In the genomic region with DNA sequence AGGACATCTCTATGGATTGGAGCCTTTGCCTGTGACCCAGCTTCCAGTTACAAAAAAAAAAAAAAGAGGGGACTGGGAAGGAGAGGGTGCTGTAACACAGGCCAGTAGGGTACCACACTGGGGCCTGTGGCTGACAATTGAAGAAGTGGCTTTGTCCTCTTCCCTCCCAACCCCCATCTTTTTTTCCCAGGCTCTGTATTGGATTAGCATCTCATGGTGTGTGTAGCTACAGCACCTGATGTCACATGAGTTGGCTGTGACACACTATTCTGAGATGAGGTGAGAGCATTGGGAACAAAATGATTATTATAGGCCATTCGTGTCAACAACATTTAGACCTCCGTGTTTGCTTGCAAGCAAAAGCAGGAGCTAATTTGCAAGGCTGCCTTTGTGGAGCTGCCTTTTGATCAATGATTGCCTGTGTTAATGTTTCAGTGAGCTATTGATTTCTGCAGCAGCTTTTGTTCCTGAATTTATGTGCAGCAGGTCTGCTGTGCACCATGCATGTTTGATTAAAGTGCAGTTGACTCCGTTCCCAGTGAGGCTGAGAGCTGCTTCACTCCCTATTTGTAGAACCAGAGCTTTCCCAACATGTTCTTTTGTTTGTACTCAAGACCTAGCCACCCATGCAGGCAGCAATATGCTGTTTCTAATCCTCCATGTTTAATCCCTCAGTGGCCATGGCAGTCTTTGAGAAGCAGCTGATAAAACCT, we compare ENCODE assay signal across 12 mouse cellular contexts. TPM values are rescaled to one million over a fixed set of nuclear protein-coding genes. Genes with fewer than 3 reads are reported as not detected.
DNase-seq lines count a peak whose midpoint lies in the region; ATAC-seq and TF ChIP-seq lines count a peak whose summit lies in the region.
"Had no signal": no experiment of that assay in that cellular context is flagged by ENCODE, and none has a peak within 500 bp of the region (broad histone marks: within the 10 kb centered on the region; RNA-seq: fewer than 3 reads in every experiment).

No protein-coding gene starts in this region.

- H3K36me3 ChIP-seq in kidney, embryonic 15.5 days, result peaks cover 40% of the 10 kb centered on the region
- no peaks in the 10 kb centered on the region for H3K36me3 ChIP-seq in forebrain, embryonic 16.5 days (ENCODE audit: control insufficient read depth, insufficient read depth)
- peaks cover 7% of the 10 kb centered on the region; the same call in 1 of the 2 replicates for H3K36me3 ChIP-seq in midbrain, embryonic 14.5 days (ENCODE audit: control insufficient read depth, insufficient read depth, low read length)

- DNase-seq in kidney, postnatal 14 days, result no peak
- peak; percentile 93 for DNase-seq in brain, embryonic 14.5 days (ENCODE audit: low read depth)
- peak; percentile 72 for DNase-seq in midbrain, embryonic 14.5 days
- DNase-seq in heart, adult 9 months (ENCODE audit: low spot score in 2 of 2), result no peak
- DNase-seq in spleen, postnatal 10 days (ENCODE audit: low spot score in 2 of 2), result no peak
- DNase-seq: kidney, adult 18-20 months had no signal

- H3K27ac ChIP-seq in kidney, embryonic 15.5 days, result peak overlapping the region; percentile 57; the same call in 1 of the 2 replicates
- H3K27ac ChIP-seq in forebrain, embryonic 16.5 days (ENCODE audit: low read length), result peak overlapping the region; percentile 67
- H3K27ac ChIP-seq in midbrain, embryonic 14.5 days (replicated peaks; ENCODE audit: low read depth, low read length), result peak overlapping the region; percentile 82

- no peak for TF ChIP-seq POLR2A in brain, embryonic 14.5 days (IDR thresholded peaks at IDR 0.05; ENCODE audit: borderline replicate concordance, extremely low read depth, insufficient read depth, insufficient read length, poor library complexity, severe bottlenecking)

- H3K4me3 ChIP-seq in kidney, embryonic 15.5 days (replicated peaks), result no peak overlapping the region
- no peak overlapping the region for H3K4me3 ChIP-seq in forebrain, embryonic 16.5 days (replicated peaks; ENCODE audit: low read length)
- no peak overlapping the region for H3K4me3 ChIP-seq in midbrain, embryonic 14.5 days (replicated peaks; ENCODE audit: low read depth, low read length)

- 50% methylated on average over 3 of the region's 3 CpGs for WGBS in kidney, embryonic 15.5 days
- WGBS in forebrain, embryonic 16.5 days, result 0% methylated on average over 3 of the region's 3 CpGs
- WGBS in midbrain, embryonic 14.5 days, result 7% methylated on average over 3 of the region's 3 CpGs

- H3K9me3 ChIP-seq in kidney, embryonic 15.5 days (replicated peaks), result no peaks in the 10 kb centered on the region
- H3K9me3 ChIP-seq in forebrain, embryonic 16.5 days (ENCODE audit: control insufficient read depth, low read length), result no peaks in the 10 kb centered on the region
- no peaks in the 10 kb centered on the region for H3K9me3 ChIP-seq in midbrain, embryonic 14.5 days (ENCODE audit: control insufficient read depth, low read length)

- no peak for ATAC-seq in kidney, embryonic 15.5 days (replicated peaks; ENCODE audit: low FRiP score)
- peak; percentile 78 for ATAC-seq in forebrain, embryonic 16.5 days
- ATAC-seq in midbrain, embryonic 14.5 days (ENCODE audit: low FRiP score, low TSS enrichment), result peak; percentile 68; the same call in 1 of the 2 replicates
- ATAC-seq in monocyte, adult 5-6 weeks (replicated peaks; ENCODE audit: insufficient number of reproducible peaks, low FRiP score, low TSS enrichment, poor library complexity, severe bottlenecking), result no peak
- ATAC-seq: Patski had no signal

- H3K27me3 ChIP-seq in kidney, embryonic 15.5 days, result no peaks in the 10 kb centered on the region
- H3K27me3 ChIP-seq in forebrain, embryonic 16.5 days (replicated peaks; ENCODE audit: control insufficient read depth, insufficient read depth, low read length), result no peaks in the 10 kb centered on the region
- H3K27me3 ChIP-seq in midbrain, embryonic 14.5 days (ENCODE audit: control insufficient read depth, insufficient read depth, low read length), result no peaks in the 10 kb centered on the region
- H3K27me3 ChIP-seq: Patski had no signal

- no peak overlapping the region for H3K4me2 ChIP-seq in kidney, embryonic 15.5 days
- H3K4me2 ChIP-seq in forebrain, embryonic 16.5 days (ENCODE audit: low read length), result no peak overlapping the region
- H3K4me2 ChIP-seq in midbrain, embryonic 14.5 days (ENCODE audit: low read length), result peak overlapping the region; percentile 25; the same call in 1 of the 2 replicates

- no peak overlapping the region for H3K9ac ChIP-seq in kidney, embryonic 15.5 days
- H3K9ac ChIP-seq in forebrain, embryonic 16.5 days (replicated peaks; ENCODE audit: low read depth, low read length), result no peak overlapping the region
- 0 out of 2 replicates have a peak overlapping the region, but pooled peaks have one; percentile 16 for H3K9ac ChIP-seq in midbrain, embryonic 14.5 days (replicated peaks; ENCODE audit: low read length)

- H3K4me1 ChIP-seq in kidney, embryonic 15.5 days, result peaks cover 13% of the 10 kb centered on the region
- H3K4me1 ChIP-seq in forebrain, embryonic 16.5 days (replicated peaks; ENCODE audit: control insufficient read depth, insufficient read depth, low read length), result peaks cover 17% of the 10 kb centered on the region
- H3K4me1 ChIP-seq in midbrain, embryonic 14.5 days (ENCODE audit: control insufficient read depth, insufficient read depth, low read length), result peaks cover 36% of the 10 kb centered on the region

- TF ChIP-seq CTCF in brain, embryonic 14.5 days (IDR thresholded peaks at IDR 0.05; ENCODE audit: borderline replicate concordance, extremely low read depth, insufficient read depth, insufficient read length), result no peak

RNA-seq across cellular contexts. Expression of a gene that starts 45.4 kb away (rescaled TPM):
- polyA plus RNA-seq in kidney, embryonic 15.5 days (2015; fragmentation: Nextera tagmentation; extraction: Ambion mirVana), result 0.28 and 0.30 TPM in 2 replicates
- polyA plus RNA-seq in brain, embryonic 14.5 days (2012; rRNA removed), result 23.0 and 27.7 TPM in 2 replicates
- 19.3 and 25.8 TPM in 2 replicates for polyA plus RNA-seq in forebrain, embryonic 16.5 days (2015; fragmentation: Nextera tagmentation; extraction: Ambion mirVana)
- 28.0 and 29.3 TPM in 2 replicates for polyA plus RNA-seq in midbrain, embryonic 14.5 days (2014; fragmentation: Nextera tagmentation; extraction: Ambion mirVana)
- total RNA-seq in monocyte, adult 5-6 weeks (2017), result not detected in 3 replicates
- total RNA-seq: heart, adult 8-10 months had no signal
- polyA plus RNA-seq: liver, embryonic 16.5 days; Patski had no signal

Comparison
In these comparisons a context has a peak if more than half of its experiments do, and no peak if none do; other contexts are left out.
1. ATAC-seq: peak in forebrain, embryonic 16.5 days (single experiment) and midbrain, embryonic 14.5 days (single experiment); none in kidney, embryonic 15.5 days (single experiment) and monocyte, adult 5-6 weeks (single experiment).
2. DNase-seq: peak in brain, embryonic 14.5 days (single experiment) and midbrain, embryonic 14.5 days (single experiment); none in kidney, postnatal 14 days (single experiment), heart, adult 9 months (0 of 2) and spleen, postnatal 10 days (0 of 2).
3. RNA of a gene that starts 45.4 kb away (polyA plus RNA-seq): 28.0 to 29.3 TPM in midbrain, embryonic 14.5 days, 23.0 to 27.7 TPM in brain, embryonic 14.5 days and 19.3 to 25.8 TPM in forebrain, embryonic 16.5 days; 0.28 to 0.30 TPM in kidney, embryonic 15.5 days; every median in the first group is over 10 times any median in the second.
4. Peak in every context shown above with its lines, with median percentiles within 50 percentile points of each other: H3K27ac ChIP-seq.